Mouse (Mus musculus) thymus, adult 2 months (tissue): ENCODE data around the gene Sf3a1. TPM values are rescaled to one million over a fixed set of nuclear protein-coding genes. Genes with fewer than 3 reads are reported as not detected.

Source experiments
- DNase-seq: peaks from one replicate; pipeline ENCODE4 v3.0.0; 2021
- H3K27ac ChIP-seq: fragments of 200-500 bp; 2 replicates; pipeline ENCODE4 v1.5.1; 2012; ENCODE audit warnings: low read length, control low read depth; ENCODE audit not compliant: control insufficient read depth, insufficient read depth
- H3K27me3 ChIP-seq: fragments of 200-500 bp; 2 replicates; pipeline ENCODE4 v1.6.1; 2012; ENCODE audit warnings: mild to moderate bottlenecking, low read length, moderate library complexity, mixed read lengths; ENCODE audit not compliant: control insufficient read depth, insufficient read depth
- H3K36me3 ChIP-seq: fragments of 200-500 bp; 2 replicates; pipeline ENCODE4 v1.6.1; 2012; ENCODE audit warnings: mild to moderate bottlenecking, low read length, moderate library complexity; ENCODE audit not compliant: control insufficient read depth, insufficient read depth
- H3K4me1 ChIP-seq: fragments of 200-500 bp; replicated peaks from 2 replicates; pipeline ENCODE4 v1.6.1; 2012; ENCODE audit warnings: low read length; ENCODE audit not compliant: control insufficient read depth, insufficient read depth
- H3K4me3 ChIP-seq: fragments of 200-500 bp; 2 replicates; pipeline ENCODE4 v1.5.1; 2012; ENCODE audit warnings: mild to moderate bottlenecking, low read length, control low read depth, moderate library complexity; ENCODE audit not compliant: control insufficient read depth, insufficient read depth
- CTCF ChIP-seq: fragments of 200-500 bp; IDR thresholded peaks from 2 replicates; pipeline ENCODE4 v1.5.1; 2012; ENCODE audit warnings: mild to moderate bottlenecking, control low read depth, low read length, moderate library complexity, borderline replicate concordance; ENCODE audit not compliant: control insufficient read depth, poor library complexity, insufficient read depth; ENCODE audit errors: extremely low read depth
- POLR2A ChIP-seq: fragments of 200-500 bp; IDR thresholded peaks from 2 replicates; pipeline ENCODE4 v1.6.1; 2012; ENCODE audit warnings: mild to moderate bottlenecking, low read length, control low read depth, moderate library complexity; ENCODE audit not compliant: control insufficient read depth, poor library complexity, insufficient read depth; ENCODE audit errors: extremely low read depth
- WGBS: fragments of 180-500 bp; shearing (Covaris S2); methylation state at CpG from one replicate; pipeline ENCODE4 v1.1.7; 2018; 5-methylcytosine and 5-hydroxymethylcytosine counted together
- polyA plus RNA-seq: library from polyadenylated mRNA; depleted of rRNA; stranded (reverse); fragments of >200 nt; gene quantifications from 2 replicates; pipeline ENCODE4 v1.2.3, GENCODE M21; 2012

Gene Sf3a1
- polyA plus RNA-seq, 1 experiment, result 79.9 TPM

DNA sequence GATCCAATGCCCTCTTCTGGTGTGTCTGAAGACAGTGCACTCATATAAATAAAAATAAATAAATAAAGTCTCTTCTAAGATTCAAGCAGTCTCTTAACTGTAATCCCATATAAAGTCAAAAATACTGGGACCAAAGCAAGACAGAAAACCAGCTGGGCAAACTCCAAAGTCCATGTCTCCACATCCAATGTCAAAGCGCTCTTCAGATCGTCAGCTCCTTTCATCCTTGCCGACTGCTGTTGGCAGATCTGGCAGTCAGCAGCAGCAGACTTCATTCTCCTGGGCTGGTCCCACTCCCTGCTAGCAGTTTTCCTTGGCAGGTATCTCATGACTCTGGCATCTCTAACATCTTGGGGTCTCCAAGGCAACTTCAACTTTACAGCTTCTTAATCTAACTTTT, 1.5 kb upstream of the Sf3a1 start:
- Histone ChIP-seq H3K36me3 (peaks cover 12% of the 10 kb centered on the region), H3K4me1 (peaks cover 5% of the 10 kb centered on the region), H3K27me3 (no peaks in the 10 kb centered on the region), H3K4me3 (no peak overlapping the region), H3K27ac (no peak overlapping the region)
- TF ChIP-seq CTCF, result no peak
- no peak for TF ChIP-seq POLR2A
- no peak for DNase-seq
- WGBS, result 93% methylated on average over 3 of the region's 3 CpGs

DNA sequence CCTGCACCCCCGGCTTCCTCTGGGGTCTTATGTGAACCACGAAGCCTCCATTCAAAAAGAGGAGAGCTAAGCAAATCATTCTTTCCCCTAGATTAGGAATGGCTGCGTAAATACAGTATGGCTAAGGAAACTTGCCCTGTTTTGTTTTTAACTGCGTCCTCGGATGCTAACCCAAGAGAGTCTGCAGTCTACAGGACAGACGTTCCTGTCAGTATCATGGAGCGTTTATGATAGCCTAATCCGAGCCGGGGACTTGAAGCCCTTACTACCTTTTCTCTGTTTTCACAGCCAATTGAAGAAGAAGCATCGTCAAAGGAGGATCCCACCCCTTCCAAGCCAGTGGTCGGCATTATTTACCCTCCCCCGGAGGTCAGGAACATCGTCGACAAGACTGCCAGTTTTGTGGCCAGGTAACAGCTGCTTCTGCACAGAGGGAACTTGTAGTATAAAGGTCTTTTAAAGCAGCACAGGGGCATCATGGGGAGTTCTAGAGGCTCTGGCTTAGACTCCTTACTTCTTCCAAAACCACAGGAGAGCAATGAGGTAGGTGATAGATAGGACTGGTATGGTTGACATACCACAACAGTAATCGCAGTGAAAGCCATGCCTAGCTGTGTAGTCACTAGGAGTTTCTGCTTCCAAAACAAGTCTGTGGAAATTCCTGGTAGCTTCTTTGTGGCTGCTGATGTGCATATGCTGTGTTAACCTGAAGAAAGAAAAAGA, 769 bp downstream of the Sf3a1 start:
- DNase-seq, result peak; percentile 6
- TF ChIP-seq CTCF (no peak), POLR2A (no peak)
- Histone ChIP-seq H3K27me3 (no peaks in the 10 kb centered on the region), H3K4me3 (peak overlapping the region; percentile 85), H3K27ac (no peak overlapping the region), H3K36me3 (peaks cover 27% of the 10 kb centered on the region), H3K4me1 (peaks cover 5% of the 10 kb centered on the region)
- 4% methylated on average over 15 of the region's 15 CpGs for WGBS

DNA sequence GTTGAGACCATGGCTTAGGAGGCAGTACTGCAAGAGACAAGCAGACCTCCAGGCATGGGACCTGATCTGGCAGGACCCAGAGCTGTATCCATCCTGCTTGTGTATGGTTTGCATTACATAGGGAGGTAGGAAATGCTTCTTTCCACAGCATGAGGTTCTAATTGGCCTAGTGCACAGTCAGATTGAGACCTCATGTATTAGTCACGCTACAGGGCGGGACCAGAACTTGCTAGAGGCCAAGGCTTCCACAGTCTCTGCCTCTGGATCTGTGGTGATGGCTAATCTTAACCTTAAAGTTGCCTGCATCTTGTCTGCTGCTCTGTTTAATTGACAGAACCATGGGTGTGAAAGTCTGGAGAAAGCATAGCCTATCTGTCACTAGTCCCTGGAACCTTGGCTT, 4.6 kb downstream of the Sf3a1 start:
- Histone ChIP-seq H3K4me1 (peaks cover 5% of the 10 kb centered on the region), H3K27ac (no peak overlapping the region), H3K36me3 (peaks cover 63% of the 10 kb centered on the region), H3K4me3 (no peak overlapping the region), H3K27me3 (no peaks in the 10 kb centered on the region)
- TF ChIP-seq CTCF (no peak), POLR2A (no peak)
- DNase-seq, result no peak
- 96% methylated on average over 2 of the region's 2 CpGs for WGBS

DNA sequence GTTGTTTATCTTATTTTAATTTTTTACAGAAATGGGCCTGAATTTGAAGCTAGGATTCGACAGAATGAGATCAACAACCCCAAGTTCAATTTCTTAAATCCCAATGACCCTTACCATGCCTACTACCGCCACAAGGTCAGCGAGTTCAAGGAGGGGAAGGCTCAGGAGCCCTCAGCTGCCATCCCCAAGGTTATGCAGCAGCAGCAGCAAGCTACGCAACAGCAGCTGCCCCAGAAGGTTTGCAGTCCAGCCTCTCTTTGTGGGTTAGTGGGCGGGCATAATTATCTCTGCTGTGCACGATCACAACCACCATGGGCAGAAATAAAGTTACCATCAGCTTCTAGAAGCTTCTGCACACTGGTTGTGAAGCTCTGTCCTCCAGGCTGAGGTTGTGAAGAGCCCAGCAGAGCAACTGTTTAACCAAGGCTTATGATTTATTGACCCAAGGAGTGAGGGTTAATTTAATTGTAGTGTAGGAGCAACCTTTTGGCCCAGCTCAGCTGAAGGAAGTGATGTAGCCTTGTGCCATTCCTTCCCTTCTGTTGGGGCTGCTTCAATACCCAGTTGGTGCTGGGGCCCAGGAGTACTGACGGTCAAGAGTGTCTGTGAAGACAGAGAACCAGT, 6.4 kb downstream of the Sf3a1 start:
- Histone ChIP-seq H3K36me3 (peaks cover 82% of the 10 kb centered on the region), H3K4me3 (no peak overlapping the region), H3K27ac (no peak overlapping the region), H3K4me1 (no peaks in the 10 kb centered on the region), H3K27me3 (no peaks in the 10 kb centered on the region)
- 95% methylated on average over 7 of the region's 7 CpGs for WGBS
- no peak for DNase-seq
- TF ChIP-seq POLR2A, result no peak
- no peak for TF ChIP-seq CTCF

DNA sequence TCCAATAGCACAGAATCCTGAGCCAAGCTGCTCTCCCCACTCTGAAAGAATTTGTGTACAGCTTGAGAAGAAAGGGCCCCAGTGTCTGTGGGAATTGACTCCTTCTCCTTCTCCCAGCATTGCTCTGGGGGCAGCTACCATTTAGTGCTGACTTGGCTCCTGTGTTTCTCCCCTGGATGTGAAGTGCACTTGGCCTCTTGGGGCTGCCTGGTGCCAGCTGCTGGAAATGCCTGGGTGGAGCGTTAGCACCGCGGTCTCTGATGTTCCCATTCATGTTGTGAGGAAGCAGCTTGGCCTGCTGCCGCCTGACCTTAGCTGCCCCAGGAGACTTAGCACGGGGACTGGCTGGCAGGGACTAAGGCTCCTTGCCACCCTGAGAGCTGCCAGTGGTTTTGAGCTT, 14.4 kb downstream of the Sf3a1 start:
- no peak overlapping the region for H3K27ac ChIP-seq
- peaks cover 99% of the 10 kb centered on the region for H3K36me3 ChIP-seq
- no peak for TF ChIP-seq POLR2A
- TF ChIP-seq CTCF, result no peak
- H3K4me1 ChIP-seq, result no peaks in the 10 kb centered on the region
- 97% methylated on average over 5 of the region's 5 CpGs for WGBS
- H3K27me3 ChIP-seq, result no peaks in the 10 kb centered on the region
- no peak for DNase-seq
- no peak overlapping the region for H3K4me3 ChIP-seq

DNA sequence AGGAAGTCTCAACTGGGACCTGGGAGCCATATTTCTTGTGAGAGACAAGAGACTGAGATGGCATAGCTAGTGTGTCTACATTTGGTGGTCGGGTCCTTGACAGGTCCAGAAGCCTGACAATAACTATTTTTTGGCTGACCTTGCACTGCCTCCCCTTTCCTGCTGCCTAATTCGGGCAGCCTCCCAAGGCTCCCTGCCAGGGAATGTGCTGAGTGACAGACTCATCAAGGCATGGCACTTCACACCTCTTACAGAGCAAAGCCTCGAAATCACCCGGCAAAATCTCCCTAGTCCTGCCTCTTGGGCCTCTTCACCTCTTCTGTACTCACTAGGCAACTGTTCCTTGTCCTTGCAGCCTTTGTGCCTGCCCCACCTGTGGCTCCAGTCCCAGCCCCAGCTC, 17.6 kb downstream of the Sf3a1 start:
- DNase-seq, result no peak
- WGBS, result 96% methylated on average over 4 of the region's 4 CpGs
- no peak overlapping the region for H3K27ac ChIP-seq
- H3K4me1 ChIP-seq, result no peaks in the 10 kb centered on the region
- peaks cover 90% of the 10 kb centered on the region for H3K36me3 ChIP-seq
- H3K27me3 ChIP-seq, result no peaks in the 10 kb centered on the region
- H3K4me3 ChIP-seq, result no peak overlapping the region
- no peak for TF ChIP-seq CTCF
- TF ChIP-seq POLR2A, result no peak
